Mouse (Mus musculus) liver, postnatal 0 days (tissue): Measurements from ENCODE around the gene Fam206a.

ENCODE experiments used
- CTCF ChIP-seq: sonication (generic); IDR thresholded peaks from 2 replicates; pipeline ENCODE4 v1.5.1; 2016; ENCODE audit warnings: antibody characterized with exemption, low read depth
- EP300 ChIP-seq: IDR thresholded peaks from 2 replicates; pipeline ENCODE4 v1.6.1; 2016; ENCODE audit warnings: antibody characterized with exemption, low read depth, mild to moderate bottlenecking

DNA sequence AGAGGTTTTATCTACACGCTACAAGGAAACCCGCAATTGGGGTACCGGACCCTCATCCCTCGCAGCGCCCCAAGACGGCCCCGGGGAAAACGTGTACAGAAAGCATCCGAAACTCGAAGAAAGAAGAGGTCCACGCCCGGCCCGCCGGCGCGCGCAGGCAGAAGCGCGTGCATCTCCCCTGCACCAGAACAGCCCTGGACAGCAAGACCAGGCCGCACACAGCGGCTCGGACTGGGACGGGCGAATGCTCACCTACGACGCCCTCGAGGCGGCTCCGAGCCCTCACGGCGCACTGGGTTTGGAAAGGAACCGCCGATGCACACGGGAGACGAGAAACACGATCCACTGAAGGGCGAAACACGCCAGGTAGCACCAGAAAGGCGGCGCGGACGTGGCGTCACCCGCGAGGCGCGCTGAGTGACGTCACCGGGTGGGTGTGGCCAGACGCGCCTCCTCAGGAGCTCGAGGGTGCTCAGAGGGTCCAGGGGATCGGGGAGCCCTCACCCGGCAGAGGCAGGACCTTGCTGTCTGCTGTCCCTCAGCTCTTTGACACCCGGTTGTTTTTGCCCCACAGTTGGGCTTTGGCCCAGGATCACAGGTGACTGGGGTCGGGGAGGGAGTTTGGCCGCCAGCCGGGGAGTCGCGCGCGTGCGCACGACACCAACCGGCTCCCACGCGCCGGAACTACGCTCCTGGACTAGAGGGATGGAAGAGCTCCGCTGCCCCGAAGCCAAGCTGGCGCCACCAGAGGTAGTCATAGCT is at the start of gene Fam206a, which contains the start of gene Elp1:
- TF ChIP-seq EP300: no peak
- no peak for TF ChIP-seq CTCF
